Mouse (Mus musculus) hindbrain, embryonic 14.5 days (tissue): ENCODE measurements around the gene Abcc1. TPM values are rescaled to one million over a fixed set of nuclear protein-coding genes. Genes with fewer than 3 reads are reported as not detected.

ENCODE experiments used
- ATAC-seq: fragments of 200-750 bp; cut with Nextera tagmentation; 2 replicates; pipeline ENCODE4 v1.8.0; 2017; ENCODE audit warnings: moderate number of reproducible peaks, mild to moderate bottlenecking, moderate TSS enrichment, moderate library complexity; ENCODE audit not compliant: low FRiP score
- DNase-seq: peaks from one replicate; pipeline ENCODE4 v3.0.0-alpha.2; 2015; ENCODE audit warnings: low spot score
- H3K27ac ChIP-seq: fragments of 300-500 bp; sonication (generic); 2 replicates; pipeline ENCODE4 v1.5.1; 2014; ENCODE audit warnings: mild to moderate bottlenecking, moderate library complexity
- H3K27me3 ChIP-seq: fragments of 300-500 bp; sonication (generic); 2 replicates; pipeline ENCODE4 v1.6.1; 2014; ENCODE audit warnings: mild to moderate bottlenecking, low read length, mixed read lengths; ENCODE audit not compliant: control insufficient read depth, insufficient read depth
- H3K36me3 ChIP-seq: fragments of 300-500 bp; sonication (generic); replicated peaks from 2 replicates; pipeline ENCODE4 v1.6.1; 2014; ENCODE audit not compliant: control insufficient read depth, insufficient read depth
- H3K4me1 ChIP-seq: fragments of 300-500 bp; sonication (generic); replicated peaks from 2 replicates; pipeline ENCODE4 v1.6.1; 2014; ENCODE audit warnings: antibody characterized with exemption, low read length, mixed read lengths; ENCODE audit not compliant: control insufficient read depth, insufficient read depth
- H3K4me2 ChIP-seq: fragments of 300-500 bp; sonication (generic); replicated peaks from 2 replicates; pipeline ENCODE4 v1.6.1; 2014; ENCODE audit warnings: mild to moderate bottlenecking, moderate library complexity
- H3K4me3 ChIP-seq: fragments of 300-500 bp; sonication (generic); replicated peaks from 2 replicates; pipeline ENCODE4 v1.5.1; 2014; ENCODE audit warnings: mild to moderate bottlenecking, low read length
- H3K9ac ChIP-seq: fragments of 300-500 bp; sonication (generic); 2 replicates; pipeline ENCODE4 v1.6.1; 2014
- H3K9me3 ChIP-seq: fragments of 300-500 bp; sonication (generic); 2 replicates; pipeline ENCODE4 v1.6.1; 2016; ENCODE audit warnings: low read length; ENCODE audit not compliant: control insufficient read depth
- WGBS: fragments of 180-500 bp; shearing (Covaris S2); extraction: QIAGEN DNeasy Blood & Tissue Kit; methylation state at CpG from one replicate; pipeline ENCODE4 v1.1.7; 2014; 5-methylcytosine and 5-hydroxymethylcytosine counted together
- polyA plus RNA-seq: library from polyadenylated mRNA; unstranded; fragments of >200 nt; fragmentation: Nextera tagmentation; extraction: Ambion mirVana; gene quantifications from 2 replicates; pipeline ENCODE4 v1.2.1, GENCODE M21; 2014

The Abcc1 gene
- polyA plus RNA-seq, 1 experiment from 2014 or later = 9.0 TPM

DNA sequence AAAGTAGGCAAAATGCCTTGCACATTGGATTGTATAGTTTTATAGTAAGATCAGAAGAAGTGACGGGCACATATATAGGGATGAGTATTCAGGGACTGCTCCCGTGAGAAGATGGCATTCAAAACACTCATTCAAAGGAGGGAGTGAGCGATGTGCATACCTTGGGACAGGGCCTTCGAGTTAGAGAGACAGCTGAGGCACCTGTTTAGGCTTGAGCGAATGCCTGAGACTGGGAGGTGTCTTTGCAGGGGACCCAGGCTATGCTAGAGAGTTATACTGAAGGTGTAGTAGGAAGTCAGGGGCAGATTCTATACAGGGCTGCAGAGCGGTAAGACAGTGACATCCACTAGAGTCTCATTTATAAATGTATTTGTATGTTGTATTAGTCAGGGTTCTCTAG, 44.3 kb downstream of the Abcc1 start:
- Histone ChIP-seq H3K9ac (no peak overlapping the region), H3K9me3 (no peaks in the 10 kb centered on the region), H3K27me3 (no peaks in the 10 kb centered on the region), H3K27ac (no peak overlapping the region), H3K36me3 (peaks cover 42% of the 10 kb centered on the region), H3K4me1 (no peaks in the 10 kb centered on the region), H3K4me3 (no peak overlapping the region), H3K4me2 (no peak overlapping the region)
- DNase-seq (no peak), ATAC-seq (no peak)
- WGBS = 97% methylated on average over 6 of the region's 6 CpGs

GRCm38 (mm10) chr16:14409124-14409523, 47.8 kb downstream of the Abcc1 start:
- no peaks in the 10 kb centered on the region for H3K9me3 ChIP-seq
- no peak overlapping the region for H3K4me2 ChIP-seq
- H3K27me3 ChIP-seq = no peaks in the 10 kb centered on the region
- H3K36me3 ChIP-seq = peaks cover 63% of the 10 kb centered on the region
- H3K4me3 ChIP-seq = no peak overlapping the region
- WGBS = 98% methylated on average over 2 of the region's 2 CpGs
- no peaks in the 10 kb centered on the region for H3K4me1 ChIP-seq
- no peak overlapping the region for H3K27ac ChIP-seq
- no peak overlapping the region for H3K9ac ChIP-seq
- no peak for ATAC-seq
- no peak for DNase-seq

DNA sequence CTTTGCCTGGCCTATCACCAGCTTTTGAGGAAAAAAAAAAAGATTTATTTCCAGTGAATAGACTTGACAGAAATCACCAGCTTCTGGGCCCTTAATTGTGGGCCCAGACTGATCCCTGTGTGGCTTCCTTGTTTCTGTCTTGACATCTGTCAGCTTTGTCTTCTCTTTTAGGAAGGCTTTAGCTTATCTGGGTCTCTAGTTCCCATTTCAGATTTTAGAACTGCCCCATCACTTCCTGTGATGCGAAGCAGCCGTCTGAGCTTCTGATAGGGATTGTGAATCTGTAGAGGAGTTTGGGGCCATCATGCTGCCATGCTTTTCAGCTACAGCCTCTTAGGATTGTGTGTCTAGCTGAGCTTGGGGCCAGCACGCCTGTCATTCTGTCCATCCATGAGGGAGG, 48.4 kb downstream of the Abcc1 start:
- ATAC-seq = no peak
- Histone ChIP-seq H3K27me3 (no peaks in the 10 kb centered on the region), H3K27ac (no peak overlapping the region), H3K4me3 (no peak overlapping the region), H3K36me3 (peaks cover 61% of the 10 kb centered on the region), H3K9me3 (no peaks in the 10 kb centered on the region), H3K4me1 (no peaks in the 10 kb centered on the region), H3K9ac (no peak overlapping the region), H3K4me2 (no peak overlapping the region)
- WGBS = 92% methylated on average over 3 of the region's 3 CpGs
- DNase-seq = no peak

DNA sequence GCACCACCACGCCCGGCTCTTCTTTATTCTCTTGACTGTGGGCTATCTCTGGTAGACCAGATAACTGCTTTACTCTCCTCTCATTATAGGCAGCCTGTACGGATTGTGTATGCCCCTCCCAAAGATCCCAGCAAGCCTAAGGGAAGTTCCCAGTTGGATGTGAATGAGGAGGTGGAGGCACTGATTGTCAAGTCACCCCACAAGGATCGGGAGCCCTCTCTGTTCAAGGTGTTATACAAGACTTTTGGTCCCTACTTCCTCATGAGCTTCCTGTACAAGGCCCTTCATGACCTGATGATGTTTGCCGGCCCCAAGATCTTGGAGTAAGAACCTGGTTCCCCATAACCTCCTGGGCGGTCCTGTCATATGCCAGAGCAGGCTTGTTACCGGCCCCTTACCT, 49.3 kb downstream of the Abcc1 start:
- H3K9me3 ChIP-seq = no peaks in the 10 kb centered on the region

DNA sequence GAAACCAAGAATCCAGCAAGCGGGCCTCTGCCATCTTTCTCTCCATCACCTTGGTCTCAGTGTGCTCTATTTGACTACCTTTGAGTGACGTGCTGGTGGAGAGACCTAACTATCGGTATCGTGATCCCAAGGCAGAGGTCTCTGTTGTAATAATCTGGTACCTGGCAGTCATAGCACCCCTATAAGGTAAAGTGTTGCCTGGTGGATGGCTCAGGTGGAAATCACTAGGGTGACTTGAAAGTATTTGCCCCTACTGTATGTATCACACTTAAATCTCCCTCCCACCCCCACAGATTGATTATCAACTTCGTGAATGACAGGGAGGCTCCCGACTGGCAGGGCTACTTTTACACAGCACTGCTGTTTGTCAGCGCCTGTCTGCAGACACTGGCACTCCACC, 49.8 kb downstream of the Abcc1 start:
- H3K9me3 ChIP-seq = no peaks in the 10 kb centered on the region
- no peak for ATAC-seq
- WGBS = 97% methylated on average over 7 of the region's 7 CpGs
- H3K27me3 ChIP-seq = no peaks in the 10 kb centered on the region
- no peak overlapping the region for H3K27ac ChIP-seq
- H3K4me1 ChIP-seq = no peaks in the 10 kb centered on the region
- no peak overlapping the region for H3K4me3 ChIP-seq
- H3K4me2 ChIP-seq = no peak overlapping the region
- H3K9ac ChIP-seq = no peak overlapping the region
- H3K36me3 ChIP-seq = peaks cover 51% of the 10 kb centered on the region
- DNase-seq = no peak

More for the DNA sequence above, 49.3 kb downstream of the Abcc1 start:
- Histone ChIP-seq H3K27ac (no peak overlapping the region), H3K36me3 (peaks cover 56% of the 10 kb centered on the region), H3K4me3 (no peak overlapping the region), H3K9ac (no peak overlapping the region), H3K4me2 (no peak overlapping the region), H3K4me1 (no peaks in the 10 kb centered on the region), H3K27me3 (no peaks in the 10 kb centered on the region)
- DNase-seq (no peak), ATAC-seq (no peak)
- WGBS = 93% methylated on average over 7 of the region's 7 CpGs

DNA sequence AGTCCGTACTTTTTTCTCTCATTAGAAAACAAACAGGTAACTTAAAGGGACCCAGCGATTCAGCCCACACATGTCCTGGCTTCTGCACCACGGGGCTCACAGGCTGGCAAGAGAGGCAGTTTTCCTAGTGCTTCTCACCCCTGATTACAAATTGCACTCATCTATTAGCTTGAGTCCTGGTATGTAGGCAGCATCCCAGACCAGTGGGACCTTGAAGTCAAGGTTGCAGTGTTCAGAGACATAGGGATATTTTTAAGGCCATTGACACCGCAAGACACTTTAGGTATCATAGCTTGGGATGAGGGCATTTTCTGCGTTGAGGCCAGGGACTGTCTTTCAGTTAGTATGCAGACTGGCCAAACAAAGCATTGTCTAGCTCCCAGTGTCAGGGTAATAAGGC, 51.2 kb downstream of the Abcc1 start:
- H3K36me3 ChIP-seq = peaks cover 39% of the 10 kb centered on the region
- WGBS = 95% methylated on average over 5 of the region's 5 CpGs
- no peak for ATAC-seq
- no peaks in the 10 kb centered on the region for H3K27me3 ChIP-seq
- no peak for DNase-seq
- no peaks in the 10 kb centered on the region for H3K4me1 ChIP-seq
- no peak overlapping the region for H3K27ac ChIP-seq
- no peaks in the 10 kb centered on the region for H3K9me3 ChIP-seq
- H3K4me3 ChIP-seq = no peak overlapping the region
- no peak overlapping the region for H3K9ac ChIP-seq
- H3K4me2 ChIP-seq = no peak overlapping the region

GRCm38 (mm10) chr16:14415206-14415605, 53.8 kb downstream of the Abcc1 start:
- Histone ChIP-seq H3K4me2 (no peak overlapping the region), H3K27ac (no peak overlapping the region), H3K4me3 (no peak overlapping the region), H3K9ac (no peak overlapping the region), H3K27me3 (no peaks in the 10 kb centered on the region), H3K9me3 (no peaks in the 10 kb centered on the region), H3K36me3 (peaks cover 36% of the 10 kb centered on the region), H3K4me1 (no peaks in the 10 kb centered on the region)
- no peak for ATAC-seq
- DNase-seq = no peak
- 92% methylated on average over 9 of the region's 9 CpGs for WGBS

GRCm38 (mm10) chr16:14416957-14417618, 55.7 kb downstream of the Abcc1 start:
- no peak overlapping the region for H3K4me2 ChIP-seq
- H3K9me3 ChIP-seq = no peaks in the 10 kb centered on the region
- H3K27me3 ChIP-seq = no peaks in the 10 kb centered on the region
- no peak overlapping the region for H3K9ac ChIP-seq
- 93% methylated on average over 5 of the region's 5 CpGs for WGBS
- H3K4me1 ChIP-seq = no peaks in the 10 kb centered on the region
- no peak for DNase-seq
- no peak for ATAC-seq
- H3K36me3 ChIP-seq = peaks cover 33% of the 10 kb centered on the region
- H3K27ac ChIP-seq = no peak overlapping the region
- no peak overlapping the region for H3K4me3 ChIP-seq

DNA sequence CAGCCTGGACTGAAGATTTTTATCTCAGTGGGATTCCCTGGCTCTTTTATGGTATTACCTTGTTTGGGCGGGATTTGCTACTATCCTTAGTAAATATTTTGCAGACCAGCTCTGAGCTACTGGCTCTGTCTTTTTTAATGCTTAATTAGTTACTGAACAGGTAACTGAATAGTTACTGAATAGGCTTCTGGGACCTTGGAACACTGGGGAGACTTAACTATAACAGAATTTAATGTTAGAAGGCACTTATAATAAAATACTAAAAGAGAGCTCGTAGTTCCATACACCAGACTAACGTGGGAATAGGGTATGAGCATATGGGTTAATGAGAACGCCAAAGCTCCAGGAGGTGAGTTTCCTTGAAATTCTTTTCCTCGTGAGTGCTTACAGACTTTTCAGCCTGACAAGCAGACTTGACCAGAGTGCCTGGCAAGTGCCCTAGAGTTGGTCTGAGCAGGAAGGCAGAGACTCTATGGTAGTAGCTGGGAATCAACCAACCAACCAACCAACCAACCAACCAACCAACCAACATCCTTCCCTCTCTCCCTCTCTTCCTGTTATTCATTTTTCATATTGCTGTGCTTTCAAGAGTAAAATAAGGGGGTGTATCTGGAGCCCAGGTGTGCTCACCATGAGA, 59.3 kb downstream of the Abcc1 start:
- Histone ChIP-seq H3K4me1 (no peaks in the 10 kb centered on the region), H3K36me3 (peaks cover 15% of the 10 kb centered on the region; the same call in 1 of the 2 replicates), H3K4me3 (no peak overlapping the region), H3K9ac (no peak overlapping the region), H3K9me3 (no peaks in the 10 kb centered on the region), H3K27me3 (no peaks in the 10 kb centered on the region), H3K4me2 (no peak overlapping the region), H3K27ac (no peak overlapping the region)
- no peak for ATAC-seq
- no peak for DNase-seq
- WGBS = 87% methylated on average over 5 of the region's 5 CpGs
